Mouse (Mus musculus) kidney, embryonic 15.5 days (tissue): ENCODE results near the gene Rbl1. TPM values are rescaled to one million over a fixed set of nuclear protein-coding genes. Genes with fewer than 3 reads are reported as not detected.
"Not testable (repeated sequence)": the region's sequence is repeated elsewhere in the genome, so short reads cannot be mapped to it uniquely, and the experiment has no call there.

Source experiments
- ATAC-seq: fragments of 200-750 bp; cut with Nextera tagmentation; replicated peaks from 2 replicates; pipeline ENCODE4 v1.8.0; 2017; ENCODE audit warnings: moderate TSS enrichment; ENCODE audit not compliant: low FRiP score
- H3K27ac ChIP-seq: fragments of 300-500 bp; sonication (generic); 2 replicates; pipeline ENCODE4 v1.5.1; 2015; ENCODE audit warnings: mild to moderate bottlenecking, inconsistent platforms
- H3K27me3 ChIP-seq: fragments of 300-500 bp; sonication (generic); 2 replicates; pipeline ENCODE4 v1.6.1; 2015; ENCODE audit warnings: inconsistent platforms
- H3K36me3 ChIP-seq: fragments of 300-500 bp; sonication (generic); 2 replicates; pipeline ENCODE4 v1.6.1; 2015; ENCODE audit warnings: inconsistent platforms
- H3K4me1 ChIP-seq: fragments of 300-500 bp; sonication (generic); 2 replicates; pipeline ENCODE4 v1.6.1; 2015; ENCODE audit warnings: inconsistent platforms
- H3K4me2 ChIP-seq: fragments of 300-500 bp; sonication (generic); 2 replicates; pipeline ENCODE4 v1.6.1; 2015; ENCODE audit warnings: moderate library complexity, mild to moderate bottlenecking, inconsistent platforms
- H3K4me3 ChIP-seq: fragments of 300-500 bp; sonication (generic); replicated peaks from 2 replicates; pipeline ENCODE4 v1.5.1; 2015; ENCODE audit warnings: mild to moderate bottlenecking, inconsistent platforms
- H3K9ac ChIP-seq: fragments of 300-500 bp; sonication (generic); 2 replicates; pipeline ENCODE4 v1.6.1; 2015; ENCODE audit warnings: mild to moderate bottlenecking, inconsistent platforms
- H3K9me3 ChIP-seq: fragments of 300-500 bp; sonication (generic); replicated peaks from 2 replicates; pipeline ENCODE4 v1.6.1; 2016; ENCODE audit warnings: inconsistent platforms
- whole genome bisulfite sequencing: fragments of 180-500 bp; shearing (Covaris S2); methylation state at CpG from one replicate; pipeline ENCODE4 v1.1.7; 2015; ENCODE audit warnings: mixed read lengths; 5-methylcytosine and 5-hydroxymethylcytosine counted together
- polyA plus RNA-seq: library from polyadenylated mRNA; unstranded; fragments of >200 nt; fragmentation: Nextera tagmentation; extraction: Ambion mirVana; gene quantifications from 2 replicates; pipeline ENCODE4 v1.2.1, GENCODE M21; 2015

Gene Rbl1
- polyA plus RNA-seq, 1 experiment from 2014 or later, result 26.9 TPM

DNA sequence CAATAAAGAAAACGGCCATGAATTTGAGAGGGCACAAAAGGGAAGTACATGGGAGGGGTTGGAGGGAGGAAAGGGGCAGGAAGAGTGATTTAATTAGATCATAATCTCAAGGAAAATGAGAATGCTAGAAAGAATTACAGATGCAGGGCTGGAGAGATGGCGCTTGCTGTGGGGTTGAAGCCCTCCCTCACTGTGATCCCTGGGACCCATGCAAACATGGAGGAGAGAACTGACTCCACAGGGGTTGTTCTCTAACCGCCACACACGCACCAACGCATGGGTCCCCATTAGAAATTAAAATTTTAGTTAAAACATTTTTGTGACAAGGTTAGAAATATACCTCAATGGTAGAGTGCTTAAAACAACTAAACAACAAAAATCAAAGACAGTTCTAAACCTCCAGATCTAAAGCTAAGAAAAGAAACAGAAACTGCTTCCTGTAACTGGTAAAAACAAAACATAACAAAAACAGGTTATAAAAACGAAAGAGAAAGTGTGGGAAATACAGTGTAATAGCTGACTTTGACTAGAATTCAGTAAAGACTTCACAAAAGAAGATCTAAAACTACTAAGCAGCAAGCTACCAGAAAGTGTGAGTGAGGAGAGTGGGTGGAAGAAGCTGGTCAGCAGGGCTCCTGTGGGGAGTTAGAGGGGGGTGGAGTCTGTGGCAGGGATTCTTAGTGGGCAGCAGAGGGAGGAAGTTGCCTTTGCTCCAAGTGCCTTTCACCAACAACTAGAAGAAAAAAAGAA is 3.1 kb downstream of the Rbl1 start:
- Histone ChIP-seq H3K9me3 (no peaks in the 10 kb centered on the region), H3K9ac (no peak overlapping the region), H3K27ac (peak overlapping the region; percentile 38), H3K4me2 (no peak overlapping the region), H3K4me3 (no peak overlapping the region), H3K36me3 (peaks cover 31% of the 10 kb centered on the region), H3K4me1 (peaks cover 17% of the 10 kb centered on the region), H3K27me3 (no peaks in the 10 kb centered on the region)
- ATAC-seq, result no peak
- 74% methylated on average over 6 of the region's 6 CpGs for WGBS

DNA sequence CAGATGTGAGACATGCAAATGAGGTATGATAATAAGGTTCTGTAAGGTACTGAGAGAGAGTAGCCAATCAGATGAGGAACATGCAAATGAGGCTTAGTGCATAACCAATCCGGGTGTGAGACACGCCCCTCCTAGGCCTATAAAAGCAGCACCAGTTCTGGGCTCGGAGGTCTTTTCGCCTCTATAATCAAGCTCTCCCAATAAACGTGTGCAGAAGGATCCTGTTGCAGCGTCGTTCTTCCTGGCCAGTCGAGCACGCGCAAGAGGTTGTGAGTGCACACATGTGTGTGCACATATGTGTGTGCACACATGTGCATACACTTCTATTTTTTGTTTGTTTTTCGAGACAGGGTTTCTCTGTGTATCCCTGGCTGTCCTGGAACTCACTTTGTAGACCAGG is 5.9 kb downstream of the Rbl1 start:
- WGBS, result 93% methylated on average over 11 of the region's 11 CpGs
- ATAC-seq, H3K9ac ChIP-seq, H3K27me3 ChIP-seq, H3K9me3 ChIP-seq, H3K27ac ChIP-seq, H3K4me3 ChIP-seq, H3K4me2 ChIP-seq: not testable (repeated sequence)
- Histone ChIP-seq H3K4me1 (peaks cover 12% of the 10 kb centered on the region), H3K36me3 (peaks cover 57% of the 10 kb centered on the region)

DNA sequence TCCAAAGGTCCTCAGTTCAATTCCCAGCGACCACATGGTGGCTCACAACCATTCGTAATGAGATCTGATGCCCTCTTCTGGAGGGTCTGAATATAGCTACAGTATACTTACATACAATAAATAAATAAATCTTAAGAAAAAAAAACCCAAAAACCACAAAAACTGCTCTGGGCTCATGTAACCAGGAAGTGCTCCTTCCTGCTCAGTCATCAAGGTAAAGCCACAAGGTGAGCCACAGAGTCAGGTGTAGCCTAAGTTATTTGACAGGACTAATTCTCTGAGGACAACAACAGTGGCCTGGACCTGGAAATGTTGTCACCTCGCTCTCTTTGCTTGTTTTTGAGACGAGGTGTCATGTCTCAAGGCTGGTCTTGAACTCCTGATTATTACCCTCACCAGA is 13.7 kb downstream of the Rbl1 start:
- Histone ChIP-seq H3K9ac (no peak overlapping the region), H3K4me3 (no peak overlapping the region), H3K27ac (no peak overlapping the region), H3K4me2 (no peak overlapping the region), H3K36me3 (peaks cover 93% of the 10 kb centered on the region), H3K9me3 (no peaks in the 10 kb centered on the region), H3K4me1 (no peaks in the 10 kb centered on the region), H3K27me3 (no peaks in the 10 kb centered on the region)
- ATAC-seq, result no peak
- WGBS, result 93% methylated on average over 4 of the region's 4 CpGs

DNA sequence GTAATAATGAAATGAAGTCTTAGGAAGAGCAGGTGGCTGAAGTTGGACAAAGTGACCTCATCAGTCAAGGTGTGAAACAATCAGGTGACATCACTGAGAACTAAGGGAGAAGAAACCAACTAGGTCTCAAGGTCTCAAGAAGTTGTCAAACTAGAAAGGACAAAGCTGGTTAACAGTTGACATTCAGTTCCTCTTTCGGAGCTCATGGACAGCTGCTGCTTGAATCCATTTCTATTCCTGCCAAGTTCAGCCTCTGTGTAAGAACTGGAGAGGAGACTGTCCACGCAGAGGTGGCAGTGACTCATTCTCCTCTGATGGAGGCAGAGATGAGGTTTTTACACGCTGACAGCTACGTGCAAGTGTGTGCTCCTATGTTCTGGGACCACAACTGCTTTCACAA is 17.1 kb downstream of the Rbl1 start:
- peaks cover 87% of the 10 kb centered on the region for H3K36me3 ChIP-seq
- no peaks in the 10 kb centered on the region for H3K9me3 ChIP-seq
- ATAC-seq, result no peak
- no peak overlapping the region for H3K4me3 ChIP-seq
- WGBS, result 87% methylated on average over 4 of the region's 4 CpGs
- no peaks in the 10 kb centered on the region for H3K4me1 ChIP-seq
- H3K27me3 ChIP-seq, result no peaks in the 10 kb centered on the region
- no peak overlapping the region for H3K9ac ChIP-seq
- no peak overlapping the region for H3K27ac ChIP-seq
- H3K4me2 ChIP-seq, result no peak overlapping the region

DNA sequence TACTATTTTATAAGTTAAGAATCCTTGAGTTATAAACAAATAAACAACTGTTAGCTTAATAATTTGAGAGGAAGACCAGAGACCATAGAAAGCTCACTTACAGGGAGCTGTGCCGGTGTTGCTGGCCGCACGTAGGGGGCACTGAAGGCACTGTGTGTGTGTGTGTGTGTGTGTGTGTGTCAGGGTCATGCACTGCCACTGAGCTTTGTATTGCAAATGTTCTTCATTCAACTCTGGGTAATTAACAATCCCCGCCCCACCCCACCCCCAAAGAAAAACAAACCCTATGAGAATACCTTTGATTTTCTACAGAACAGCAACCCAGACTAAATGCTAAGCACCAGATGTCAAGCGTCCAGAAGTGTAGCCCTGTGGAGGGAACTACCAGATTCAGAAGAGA is 17.8 kb downstream of the Rbl1 start:
- Histone ChIP-seq H3K27me3 (no peaks in the 10 kb centered on the region), H3K4me2 (no peak overlapping the region), H3K4me3 (no peak overlapping the region), H3K36me3 (peaks cover 86% of the 10 kb centered on the region), H3K27ac (no peak overlapping the region), H3K4me1 (no peaks in the 10 kb centered on the region), H3K9ac (no peak overlapping the region), H3K9me3 (no peaks in the 10 kb centered on the region)
- 40% methylated on average over 5 of the region's 5 CpGs for WGBS
- no peak for ATAC-seq

DNA sequence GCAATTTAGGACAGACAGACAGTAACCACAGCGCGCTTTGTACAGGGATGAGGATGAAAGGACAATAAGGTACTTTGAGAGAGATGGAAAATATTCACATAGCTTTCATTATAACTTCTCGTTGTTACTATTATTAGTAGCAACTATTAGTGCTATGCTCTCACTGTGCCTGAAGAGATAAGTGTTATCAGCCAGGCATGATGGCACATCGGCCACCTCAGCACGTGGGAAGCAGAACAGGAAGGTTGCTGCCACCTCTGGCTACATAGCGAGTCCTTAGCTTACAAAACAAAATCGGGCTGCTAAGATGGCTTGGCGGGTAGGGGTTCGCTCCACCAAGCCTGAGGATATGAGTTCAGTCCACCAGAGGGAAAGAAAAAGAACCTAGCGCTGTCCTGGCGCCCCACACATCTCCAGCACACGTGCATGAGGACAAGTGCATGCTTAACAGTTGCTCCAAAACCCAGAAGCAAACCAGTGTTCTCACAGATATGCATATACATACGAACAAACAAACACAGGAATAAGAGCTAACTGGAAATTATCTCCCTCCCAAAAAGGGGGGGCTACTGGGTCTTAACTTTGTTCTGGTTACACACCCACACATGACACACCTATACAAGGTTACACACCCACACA is 19.2 kb downstream of the Rbl1 start:
- H3K36me3 ChIP-seq, result peaks cover 80% of the 10 kb centered on the region
- ATAC-seq, result no peak
- H3K9me3 ChIP-seq, result no peaks in the 10 kb centered on the region

DNA sequence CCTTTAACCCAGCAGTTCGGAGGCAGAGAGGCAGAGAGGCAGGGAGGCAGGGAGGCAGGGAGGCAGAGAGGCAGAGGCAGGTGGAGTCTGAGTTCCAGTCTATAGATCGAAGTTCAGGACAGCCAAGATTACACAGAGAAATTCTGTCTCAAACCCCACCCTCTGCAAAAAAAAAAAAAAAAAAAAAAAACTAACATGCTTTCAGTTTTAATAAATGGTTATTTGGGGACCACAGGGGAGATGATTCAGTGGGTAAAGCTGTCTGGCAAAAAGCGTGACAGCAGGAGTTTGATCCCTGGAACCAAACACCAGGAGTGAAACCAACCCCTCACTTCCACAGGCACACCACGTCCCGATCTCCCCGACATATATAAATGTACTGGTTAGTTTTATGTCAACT is 26.2 kb downstream of the Rbl1 start:
- ATAC-seq, result no peak
- Histone ChIP-seq H3K9me3 (no peaks in the 10 kb centered on the region), H3K9ac (no peak overlapping the region), H3K4me2 (no peak overlapping the region), H3K36me3 (peaks cover 71% of the 10 kb centered on the region), H3K27me3 (no peaks in the 10 kb centered on the region), H3K4me3 (no peak overlapping the region), H3K27ac (no peak overlapping the region), H3K4me1 (no peaks in the 10 kb centered on the region)
- WGBS, result 72% methylated on average over 6 of the region's 6 CpGs

More for the DNA sequence above, 19.2 kb downstream of the Rbl1 start:
- WGBS, result 92% methylated on average over 13 of the region's 13 CpGs
- Histone ChIP-seq H3K4me3 (no peak overlapping the region), H3K4me2 (no peak overlapping the region), H3K27ac (no peak overlapping the region), H3K27me3 (no peaks in the 10 kb centered on the region), H3K4me1 (no peaks in the 10 kb centered on the region), H3K9ac (no peak overlapping the region)

DNA sequence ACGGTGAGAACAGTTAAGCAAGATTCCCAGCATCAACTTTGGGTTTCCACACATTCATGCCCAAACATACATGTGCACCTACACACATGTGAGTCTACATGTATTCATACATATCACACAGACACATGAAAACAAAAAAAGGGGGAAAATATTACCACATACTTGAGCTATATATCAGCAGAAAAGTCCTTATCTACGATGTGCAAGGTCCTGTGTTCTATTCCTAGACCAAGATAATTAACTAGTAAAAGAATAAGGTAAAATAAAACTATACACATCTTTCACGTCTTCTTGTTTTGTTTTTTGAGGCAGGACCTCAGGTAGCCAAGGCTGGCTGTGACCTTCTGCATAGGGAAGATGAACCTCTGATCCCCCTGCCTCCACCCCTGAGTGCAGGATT is 28.1 kb downstream of the Rbl1 start:
- H3K9ac ChIP-seq, result no peak overlapping the region
- 95% methylated on average over 3 of the region's 3 CpGs for WGBS
- H3K4me2 ChIP-seq, result no peak overlapping the region
- ATAC-seq, result no peak
- peaks cover 65% of the 10 kb centered on the region for H3K36me3 ChIP-seq
- H3K27me3 ChIP-seq, result no peaks in the 10 kb centered on the region
- no peak overlapping the region for H3K4me3 ChIP-seq
- no peak overlapping the region for H3K27ac ChIP-seq
- no peaks in the 10 kb centered on the region for H3K4me1 ChIP-seq
- H3K9me3 ChIP-seq, result no peaks in the 10 kb centered on the region

DNA sequence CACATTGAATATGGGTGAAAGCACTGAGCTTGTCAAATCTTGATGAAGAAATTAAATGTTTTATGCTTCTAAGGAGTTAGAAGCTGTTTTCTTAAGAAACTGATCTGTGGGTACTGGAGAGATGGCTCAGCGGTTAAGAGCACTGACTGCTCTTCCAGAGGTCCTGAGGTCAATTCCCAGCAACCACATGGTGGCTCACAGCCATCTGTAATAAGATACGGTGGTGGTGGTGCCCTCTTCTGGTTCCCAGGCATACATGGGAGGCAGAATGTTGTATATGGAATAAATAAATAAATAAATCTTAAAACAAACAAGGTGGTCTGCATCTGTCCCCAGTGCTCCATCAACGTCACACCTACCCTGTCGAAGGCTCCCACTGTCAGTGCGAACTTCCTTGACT is 29.9 kb downstream of the Rbl1 start:
- Histone ChIP-seq H3K4me1 (no peaks in the 10 kb centered on the region), H3K27ac (no peak overlapping the region), H3K9ac (no peak overlapping the region), H3K36me3 (peaks cover 66% of the 10 kb centered on the region), H3K27me3 (no peaks in the 10 kb centered on the region), H3K4me2 (no peak overlapping the region), H3K4me3 (no peak overlapping the region), H3K9me3 (no peaks in the 10 kb centered on the region)
- no peak for ATAC-seq
- 63% methylated on average over 5 of the region's 5 CpGs for WGBS

DNA sequence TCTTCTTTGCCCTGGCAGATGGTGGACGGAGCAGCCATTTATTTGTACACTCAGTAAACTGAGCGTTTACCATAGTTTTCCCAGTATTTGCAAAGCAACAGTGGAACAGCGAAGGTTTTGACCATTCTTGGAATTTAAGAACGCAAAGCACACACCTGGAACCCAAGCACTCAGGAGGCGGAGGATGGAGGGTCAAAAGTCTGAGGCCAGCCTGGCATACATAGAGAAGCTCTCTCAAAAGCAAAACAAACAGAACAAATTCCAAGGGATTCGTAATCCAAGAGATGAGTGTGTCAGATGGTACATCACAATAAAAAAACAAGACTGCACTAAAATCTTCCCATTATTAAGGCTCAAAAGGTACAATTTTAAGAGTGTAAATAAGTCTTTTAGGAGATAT is 30.8 kb downstream of the Rbl1 start:
- Histone ChIP-seq H3K4me3 (no peak overlapping the region), H3K27ac (no peak overlapping the region), H3K4me2 (no peak overlapping the region), H3K27me3 (no peaks in the 10 kb centered on the region), H3K9me3 (no peaks in the 10 kb centered on the region), H3K36me3 (peaks cover 75% of the 10 kb centered on the region), H3K9ac (no peak overlapping the region), H3K4me1 (no peaks in the 10 kb centered on the region)
- ATAC-seq, result no peak
- 89% methylated on average over 6 of the region's 6 CpGs for WGBS

DNA sequence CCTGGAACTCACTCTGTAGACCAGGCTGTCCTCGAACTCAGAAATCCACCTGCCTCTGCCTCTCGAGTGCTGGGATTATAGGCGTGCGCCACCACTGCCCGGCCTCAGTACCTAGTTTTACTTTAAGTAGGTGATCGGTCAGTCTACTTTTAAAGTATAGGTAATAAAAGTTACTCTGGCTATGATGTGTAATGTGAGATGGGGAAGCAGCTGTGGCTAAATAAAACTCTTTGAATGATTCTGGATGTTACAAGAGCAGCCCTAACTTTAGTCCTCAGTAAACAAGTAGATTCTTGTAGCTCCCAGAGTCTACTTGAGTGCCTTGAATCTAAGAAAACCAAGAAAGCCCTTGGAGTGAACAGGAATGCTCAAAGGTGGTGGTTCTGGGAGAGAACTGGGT is 31.4 kb downstream of the Rbl1 start:
- Histone ChIP-seq H3K4me2 (no peak overlapping the region), H3K27me3 (no peaks in the 10 kb centered on the region), H3K9ac (no peak overlapping the region), H3K27ac (no peak overlapping the region), H3K9me3 (no peaks in the 10 kb centered on the region), H3K4me1 (no peaks in the 10 kb centered on the region), H3K4me3 (no peak overlapping the region), H3K36me3 (peaks cover 78% of the 10 kb centered on the region)
- ATAC-seq, result no peak
- WGBS, result 93% methylated on average over 6 of the region's 6 CpGs

DNA sequence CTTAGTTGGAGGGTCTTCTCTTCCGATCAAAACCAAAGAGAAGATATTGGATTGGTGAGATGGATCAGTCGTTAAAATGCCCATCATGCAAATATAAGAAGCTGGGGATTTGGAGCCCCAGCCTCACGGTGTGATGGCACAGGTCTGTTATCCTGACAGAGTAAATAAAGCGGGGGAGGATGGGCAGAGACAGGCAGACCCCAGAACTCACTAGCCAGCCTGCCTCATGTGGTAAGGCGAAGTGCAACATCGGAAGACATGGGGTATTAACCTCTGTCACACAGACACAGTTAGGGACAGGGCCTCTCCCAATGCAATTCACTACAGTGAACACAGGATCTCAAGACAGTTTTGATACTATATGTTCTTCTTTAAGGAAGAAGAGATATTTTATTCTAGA is 33.7 kb downstream of the Rbl1 start:
- Histone ChIP-seq H3K27ac (peak overlapping the region; percentile 41; the same call in 1 of the 2 replicates), H3K4me1 (no peaks in the 10 kb centered on the region), H3K27me3 (no peaks in the 10 kb centered on the region), H3K9ac (no peak overlapping the region), H3K9me3 (no peaks in the 10 kb centered on the region), H3K4me3 (no peak overlapping the region), H3K4me2 (no peak overlapping the region), H3K36me3 (peaks cover 77% of the 10 kb centered on the region)
- ATAC-seq, result 0 out of 2 replicates have a peak, but pooled peaks have one; percentile 22
- 59% methylated on average over 6 of the region's 6 CpGs for WGBS
